Mouse (Mus musculus) neural tube, embryonic 11.5 days (tissue): ENCODE measurements around the gene Bpi. TPM values are rescaled to one million over a fixed set of nuclear protein-coding genes. Genes with fewer than 3 reads are reported as not detected.

Experiments used
- ATAC-seq: fragments of 200-750 bp; cut with Nextera tagmentation; 2 replicates; pipeline ENCODE4 v1.8.0; 2017; ENCODE audit warnings: moderate number of reproducible peaks, mild to moderate bottlenecking, moderate TSS enrichment, moderate library complexity; ENCODE audit not compliant: insufficient read depth, low FRiP score, low TSS enrichment
- DNase-seq: peaks from one replicate; pipeline ENCODE4 v3.0.0-alpha.2; 2015; ENCODE audit warnings: low spot score
- H3K27ac ChIP-seq: fragments of 300-500 bp; sonication (generic); 2 replicates; pipeline ENCODE4 v1.5.1; 2014; ENCODE audit warnings: low read depth, mild to moderate bottlenecking, low read length
- H3K27me3 ChIP-seq: fragments of 300-500 bp; sonication (generic); 2 replicates; pipeline ENCODE4 v1.6.1; 2014; ENCODE audit warnings: mild to moderate bottlenecking, low read length, mixed read lengths; ENCODE audit not compliant: control insufficient read depth, insufficient read depth
- H3K36me3 ChIP-seq: fragments of 300-500 bp; sonication (generic); 2 replicates; pipeline ENCODE4 v1.6.1; 2014; ENCODE audit warnings: mild to moderate bottlenecking, low read length, moderate library complexity, mixed read lengths; ENCODE audit not compliant: control insufficient read depth, insufficient read depth
- H3K4me1 ChIP-seq: fragments of 300-500 bp; sonication (generic); 2 replicates; pipeline ENCODE4 v1.6.1; 2014; ENCODE audit warnings: low read length, mixed read lengths; ENCODE audit not compliant: control insufficient read depth, insufficient read depth
- H3K4me2 ChIP-seq: fragments of 300-500 bp; sonication (generic); 2 replicates; pipeline ENCODE4 v1.6.1; 2014; ENCODE audit warnings: low read depth, mild to moderate bottlenecking, moderate library complexity
- H3K4me3 ChIP-seq: fragments of 300-500 bp; sonication (generic); 2 replicates; pipeline ENCODE4 v1.5.1; 2014; ENCODE audit warnings: low read depth, low read length
- H3K9ac ChIP-seq: fragments of 300-500 bp; sonication (generic); 2 replicates; pipeline ENCODE4 v1.6.1; 2014; ENCODE audit warnings: mild to moderate bottlenecking, low read length
- H3K9me3 ChIP-seq: fragments of 300-500 bp; sonication (generic); 2 replicates; pipeline ENCODE4 v1.6.1; 2016; ENCODE audit warnings: low read length; ENCODE audit not compliant: control insufficient read depth
- WGBS: fragments of 180-500 bp; shearing (Covaris S2); extraction: QIAGEN DNeasy Blood & Tissue Kit; methylation state at CpG from one replicate; pipeline ENCODE4 v1.1.7; 2014; 5-methylcytosine and 5-hydroxymethylcytosine counted together
- microRNA-seq: library from miRNA; unstranded; fragments of <30 nt; microRNA quantifications from one replicate; pipeline ENCODE4, GENCODE M21; 2016
- polyA plus RNA-seq: library from polyadenylated mRNA; unstranded; fragments of >200 nt; fragmentation: Nextera tagmentation; extraction: Ambion mirVana; gene quantifications from 2 replicates; pipeline ENCODE4 v1.2.1, GENCODE M21; 2014

The Bpi gene
- polyA plus RNA-seq, 1 experiment from 2014 or later: not detected

- no peak for ATAC-seq
- 81% methylated on average over 1 of the region's 1 CpGs for WGBS
Observed at GRCm38 (mm10) chr2:158313089-158313488, 55.2 kb downstream of the Bpi start.

GRCm38 (mm10) chr2:158316371-158316770 is 58.5 kb downstream of the Bpi start:
- H3K4me1 ChIP-seq: no peaks in the 10 kb centered on the region
- H3K27me3 ChIP-seq: no peaks in the 10 kb centered on the region
- H3K36me3 ChIP-seq: no peaks in the 10 kb centered on the region
- no peaks in the 10 kb centered on the region for H3K9me3 ChIP-seq
- H3K27ac ChIP-seq: no peak overlapping the region
- no peak overlapping the region for H3K4me3 ChIP-seq
- DNase-seq (no peak), ATAC-seq (no peak)
- H3K4me2 ChIP-seq: no peak overlapping the region
- WGBS: 71% methylated on average over 8 of the region's 8 CpGs
- no peak overlapping the region for H3K9ac ChIP-seq

More at GRCm38 (mm10) chr2:158313089-158313488, 55.2 kb downstream of the Bpi start:
- Histone ChIP-seq H3K36me3 (no peaks in the 10 kb centered on the region), H3K4me2 (no peak overlapping the region), H3K27ac (no peak overlapping the region), H3K4me1 (no peaks in the 10 kb centered on the region), H3K27me3 (no peaks in the 10 kb centered on the region), H3K9ac (no peak overlapping the region), H3K9me3 (no peaks in the 10 kb centered on the region), H3K4me3 (no peak overlapping the region)
- DNase-seq: no peak

GRCm38 (mm10) chr2:158317026-158317425 is 59.1 kb downstream of the Bpi start:
- Histone ChIP-seq H3K27me3 (no peaks in the 10 kb centered on the region), H3K36me3 (no peaks in the 10 kb centered on the region), H3K27ac (no peak overlapping the region), H3K4me1 (no peaks in the 10 kb centered on the region), H3K9me3 (no peaks in the 10 kb centered on the region), H3K4me2 (no peak overlapping the region), H3K4me3 (no peak overlapping the region), H3K9ac (no peak overlapping the region)
- WGBS: 15% methylated on average over 5 of the region's 5 CpGs
- peak; percentile 79 for DNase-seq
- ATAC-seq: no peak

GRCm38 (mm10) chr2:158321596-158321995 is 63.7 kb downstream of the Bpi start:
- Histone ChIP-seq H3K4me1 (no peaks in the 10 kb centered on the region), H3K4me2 (no peak overlapping the region), H3K9me3 (no peaks in the 10 kb centered on the region), H3K9ac (no peak overlapping the region), H3K4me3 (no peak overlapping the region), H3K27me3 (no peaks in the 10 kb centered on the region), H3K36me3 (no peaks in the 10 kb centered on the region), H3K27ac (no peak overlapping the region)
- DNase-seq (no peak), ATAC-seq (no peak)
- WGBS: 89% methylated on average over 6 of the region's 6 CpGs

GRCm38 (mm10) chr2:158322845-158323244 is 65.0 kb downstream of the Bpi start:
- ATAC-seq (no peak), DNase-seq (no peak)
- 71% methylated on average over 3 of the region's 3 CpGs for WGBS
- Histone ChIP-seq H3K4me2 (no peak overlapping the region), H3K36me3 (no peaks in the 10 kb centered on the region), H3K9ac (no peak overlapping the region), H3K27ac (no peak overlapping the region), H3K9me3 (no peaks in the 10 kb centered on the region), H3K27me3 (no peaks in the 10 kb centered on the region), H3K4me3 (no peak overlapping the region), H3K4me1 (no peaks in the 10 kb centered on the region)

- no peak overlapping the region for H3K4me2 ChIP-seq
- H3K27me3 ChIP-seq: no peaks in the 10 kb centered on the region
- peak; percentile 19 for DNase-seq
- H3K9ac ChIP-seq: no peak overlapping the region
- H3K36me3 ChIP-seq: no peaks in the 10 kb centered on the region
- no peaks in the 10 kb centered on the region for H3K9me3 ChIP-seq
- ATAC-seq: peak; percentile 58; the same call in 1 of the 2 replicates
- no peaks in the 10 kb centered on the region for H3K4me1 ChIP-seq
- no peak overlapping the region for H3K4me3 ChIP-seq
- 65% methylated on average over 10 of the region's 10 CpGs for WGBS
- H3K27ac ChIP-seq: no peak overlapping the region
Observed at GRCm38 (mm10) chr2:158324531-158325190, 66.8 kb downstream of the Bpi start.

- 56% methylated on average over 8 of the region's 8 CpGs for WGBS
- no peaks in the 10 kb centered on the region for H3K36me3 ChIP-seq
Observed at GRCm38 (mm10) chr2:158325609-158326008, 67.7 kb downstream of the Bpi start.

More at GRCm38 (mm10) chr2:158325609-158326008, 67.7 kb downstream of the Bpi start:
- no peak overlapping the region for H3K9ac ChIP-seq
- no peaks in the 10 kb centered on the region for H3K4me1 ChIP-seq
- no peak overlapping the region for H3K4me2 ChIP-seq
- H3K9me3 ChIP-seq: no peaks in the 10 kb centered on the region
- H3K27me3 ChIP-seq: no peaks in the 10 kb centered on the region
- no peak for DNase-seq
- H3K4me3 ChIP-seq: no peak overlapping the region
- H3K27ac ChIP-seq: no peak overlapping the region
- ATAC-seq: no peak

Small RNA genes within 50 kb of the gene (microRNA-seq; reads per million reads assigned to microRNA genes)
- not detected for gene Mir7685

Other genes with a start within 250 kb of the Bpi start
- 25.6 and 28.7 TPM in 2 replicates for gene Tti1, start 229.7 kb upstream of the Bpi start, polyA plus RNA-seq
- 56.9 and 58.8 TPM in 2 replicates for gene Rprd1b, start 229.6 kb upstream of the Bpi start, polyA plus RNA-seq
- gene Tgm2, start 111.7 kb upstream of the Bpi start, polyA plus RNA-seq: 4.5 and 5.3 TPM in 2 replicates
- gene D630003M21Rik, start 28.9 kb upstream of the Bpi start, polyA plus RNA-seq: 3.6 and 4.1 TPM in 2 replicates
- 1.7 and 1.8 TPM in 2 replicates for gene Lbp, start 48.4 kb downstream of the Bpi start, polyA plus RNA-seq
- gene Snhg11, start 117.5 kb downstream of the Bpi start, polyA plus RNA-seq: 39.6 and 42.3 TPM in 2 replicates
- 23.1 and 24.8 TPM in 2 replicates for gene Ralgapb, start 151.8 kb downstream of the Bpi start, polyA plus RNA-seq
- gene Adig, start 244.5 kb downstream of the Bpi start, polyA plus RNA-seq: not detected in 2 replicates